ENCODE assay signal across 8 mouse cellular contexts in genomic region chr15:11996883-11997282, GRCm38 (mm10). TPM values are rescaled to one million over a fixed set of nuclear protein-coding genes. Genes with fewer than 3 reads are reported as not detected.
A peak's percentile ranks its signal among the peaks of the same experiment; 100 is the strongest.
DNase-seq lines count a peak whose midpoint lies in the region; ATAC-seq and TF ChIP-seq lines count a peak whose summit lies in the region.

Gene Sub1 (minus strand): TSS chr15:11996983.

- H3K4me2 ChIP-seq in lung, postnatal 0 days (replicated peaks; ENCODE audit: low read depth, low read length): peak within 1 kb of the TSS; percentile 62
- H3K4me2 ChIP-seq in embryonic facial prominence, embryonic 15.5 days (replicated peaks): peak within 1 kb of the TSS; percentile 59
- peak within 1 kb of the TSS; percentile 68; the same call in 1 of the 2 replicates for H3K4me2 ChIP-seq in heart, postnatal 0 days (ENCODE audit: low read depth, low read length)
- peak within 1 kb of the TSS; percentile 77; the same call in 1 of the 2 replicates for H3K4me2 ChIP-seq in limb, embryonic 11.5 days (ENCODE audit: low read depth, severe bottlenecking)
- H3K4me2 ChIP-seq in neural tube, embryonic 15.5 days: peak within 1 kb of the TSS; percentile 48

- TF ChIP-seq CTCF in lung, postnatal 0 days (IDR thresholded peaks at IDR 0.05): no peak
- TF ChIP-seq CTCF in heart, postnatal 0 days (IDR thresholded peaks at IDR 0.05; ENCODE audit: low read depth): no peak

- H3K4me1 ChIP-seq in lung, postnatal 0 days (ENCODE audit: insufficient read depth, low read depth, low read length): peaks cover 10% of the 10 kb centered on the region; the same call in 1 of the 2 replicates
- peaks cover 24% of the 10 kb centered on the region for H3K4me1 ChIP-seq in embryonic facial prominence, embryonic 15.5 days
- peaks cover 7% of the 10 kb centered on the region; the same call in 1 of the 2 replicates for H3K4me1 ChIP-seq in heart, postnatal 0 days (ENCODE audit: control insufficient read depth, insufficient read depth)
- H3K4me1 ChIP-seq in limb, embryonic 11.5 days (ENCODE audit: control insufficient read depth, insufficient read depth, low read length): peaks cover 8% of the 10 kb centered on the region
- H3K4me1 ChIP-seq in neural tube, embryonic 15.5 days: peaks cover 30% of the 10 kb centered on the region

- no peaks in the 10 kb centered on the region for H3K27me3 ChIP-seq in lung, postnatal 0 days (replicated peaks; ENCODE audit: insufficient read depth, low read length)
- H3K27me3 ChIP-seq in embryonic facial prominence, embryonic 15.5 days: no peaks in the 10 kb centered on the region
- no peaks in the 10 kb centered on the region for H3K27me3 ChIP-seq in heart, postnatal 0 days (ENCODE audit: control insufficient read depth, insufficient read depth, low read length)
- H3K27me3 ChIP-seq in limb, embryonic 11.5 days (ENCODE audit: control insufficient read depth, insufficient read depth, low read length): no peaks in the 10 kb centered on the region
- no peaks in the 10 kb centered on the region for H3K27me3 ChIP-seq in neural tube, embryonic 15.5 days (replicated peaks)

- no peaks in the 10 kb centered on the region for H3K36me3 ChIP-seq in lung, postnatal 0 days (ENCODE audit: insufficient read depth, low read length)
- H3K36me3 ChIP-seq in embryonic facial prominence, embryonic 15.5 days: peaks cover 7% of the 10 kb centered on the region; the same call in 1 of the 2 replicates
- H3K36me3 ChIP-seq in heart, postnatal 0 days (replicated peaks; ENCODE audit: control insufficient read depth, insufficient read depth, low read length): peaks cover 13% of the 10 kb centered on the region
- no peaks in the 10 kb centered on the region for H3K36me3 ChIP-seq in limb, embryonic 11.5 days (ENCODE audit: control insufficient read depth, insufficient read depth, low read length)
- H3K36me3 ChIP-seq in neural tube, embryonic 15.5 days: peaks cover 7% of the 10 kb centered on the region; the same call in 1 of the 2 replicates

- H3K4me3 ChIP-seq in lung, postnatal 0 days (ENCODE audit: low read depth, low read length): peak within 1 kb of the TSS; percentile 100
- peak within 1 kb of the TSS; percentile 100 for H3K4me3 ChIP-seq in embryonic facial prominence, embryonic 15.5 days (replicated peaks)
- H3K4me3 ChIP-seq in heart, postnatal 0 days (ENCODE audit: low read depth, low read length): peak within 1 kb of the TSS; percentile 91
- H3K4me3 ChIP-seq in limb, embryonic 11.5 days (ENCODE audit: low read depth, low read length): peak within 1 kb of the TSS; percentile 65
- H3K4me3 ChIP-seq in neural tube, embryonic 15.5 days (replicated peaks): peak within 1 kb of the TSS; percentile 77

- 94% methylated on average over 7 of the region's 7 CpGs for WGBS in lung, postnatal 0 days
- WGBS in embryonic facial prominence, embryonic 15.5 days: 92% methylated on average over 7 of the region's 7 CpGs
- WGBS in heart, postnatal 0 days: 87% methylated on average over 7 of the region's 7 CpGs
- 93% methylated on average over 7 of the region's 7 CpGs for WGBS in limb, embryonic 11.5 days
- WGBS in neural tube, embryonic 15.5 days: 91% methylated on average over 7 of the region's 7 CpGs

- peak within 1 kb of the TSS; percentile 96 for H3K27ac ChIP-seq in lung, postnatal 0 days (ENCODE audit: low read length)
- H3K27ac ChIP-seq in embryonic facial prominence, embryonic 15.5 days (replicated peaks): peak within 1 kb of the TSS; percentile 89
- peak within 1 kb of the TSS; percentile 86 for H3K27ac ChIP-seq in heart, postnatal 0 days (ENCODE audit: low read depth)
- H3K27ac ChIP-seq in limb, embryonic 11.5 days (replicated peaks; ENCODE audit: low read depth, low read length): peak within 1 kb of the TSS; percentile 87
- peak within 1 kb of the TSS; percentile 79 for H3K27ac ChIP-seq in neural tube, embryonic 15.5 days (replicated peaks)

- no peaks in the 10 kb centered on the region for H3K9me3 ChIP-seq in lung, postnatal 0 days (ENCODE audit: low read length)
- no peaks in the 10 kb centered on the region for H3K9me3 ChIP-seq in embryonic facial prominence, embryonic 15.5 days (replicated peaks)
- no peaks in the 10 kb centered on the region for H3K9me3 ChIP-seq in heart, postnatal 0 days (replicated peaks; ENCODE audit: control insufficient read depth, low read length)
- H3K9me3 ChIP-seq in limb, embryonic 11.5 days (ENCODE audit: control insufficient read depth, low read length): no peaks in the 10 kb centered on the region
- H3K9me3 ChIP-seq in neural tube, embryonic 15.5 days (replicated peaks): no peaks in the 10 kb centered on the region

- no peak for DNase-seq in lung, postnatal 0 days (ENCODE audit: low spot score)
- no peak for DNase-seq in lung, postnatal 10 days
- no peak for DNase-seq in heart, postnatal 0 days (ENCODE audit: low spot score)
- no peak for DNase-seq in limb, embryonic 11.5 days (ENCODE audit: low spot score)
- no peak for DNase-seq in T-cell, adult 2 months (ENCODE audit: low spot score)
- DNase-seq in testis, postnatal 10 days (ENCODE audit: low spot score): no peak

- peak within 1 kb of the TSS; percentile 98 for H3K9ac ChIP-seq in lung, postnatal 0 days (replicated peaks; ENCODE audit: low read depth)
- peak within 1 kb of the TSS; percentile 98 for H3K9ac ChIP-seq in embryonic facial prominence, embryonic 15.5 days
- H3K9ac ChIP-seq in heart, postnatal 0 days (replicated peaks; ENCODE audit: low read depth, low read length): peak within 1 kb of the TSS; percentile 97
- H3K9ac ChIP-seq in limb, embryonic 11.5 days (ENCODE audit: low read length): peak within 1 kb of the TSS; percentile 63
- peak within 1 kb of the TSS; percentile 82 for H3K9ac ChIP-seq in neural tube, embryonic 15.5 days (replicated peaks)

- TF ChIP-seq EP300 in lung, postnatal 0 days (IDR thresholded peaks at IDR 0.05): no peak
- TF ChIP-seq EP300 in heart, postnatal 0 days (IDR thresholded peaks at IDR 0.05; ENCODE audit: low read depth): no peak

- no peak for ATAC-seq in lung, postnatal 0 days
- ATAC-seq in embryonic facial prominence, embryonic 15.5 days (ENCODE audit: insufficient number of reproducible peaks, low FRiP score, low TSS enrichment, low read depth): no peak
- ATAC-seq in heart, postnatal 0 days (ENCODE audit: insufficient read depth, low read depth): no peak
- ATAC-seq in limb, embryonic 11.5 days (ENCODE audit: insufficient number of reproducible peaks, low FRiP score, low TSS enrichment, low read depth): no peak
- no peak for ATAC-seq in neural tube, embryonic 15.5 days (ENCODE audit: low FRiP score)

RNA-seq across cellular contexts. Expression of gene Sub1, which starts in this region (rescaled TPM):
- polyA plus RNA-seq in lung, postnatal 0 days (2015; fragmentation: Nextera tagmentation; extraction: Ambion mirVana): 608 and 620 TPM in 2 replicates
- polyA plus RNA-seq in embryonic facial prominence, embryonic 15.5 days (2015; fragmentation: Nextera tagmentation; extraction: Ambion mirVana): 614 and 655 TPM in 2 replicates
- total RNA-seq in heart, postnatal 0 days (2014; rRNA removed; ENCODE audit: low replicate concordance): 46.1 and 77.8 TPM in 2 replicates
- polyA plus RNA-seq in heart, postnatal 0 days (2015; fragmentation: Nextera tagmentation; extraction: Ambion mirVana): 483 and 491 TPM in 2 replicates
- polyA plus RNA-seq in limb, embryonic 11.5 days (2014; fragmentation: Nextera tagmentation; extraction: Ambion mirVana): 1,109 and 1,116 TPM in 2 replicates
- 575 TPM in 2 replicates for polyA plus RNA-seq in neural tube, embryonic 15.5 days (2015; fragmentation: Nextera tagmentation; extraction: Ambion mirVana)
